Mouse (Mus musculus) heart, embryonic 14.5 days (tissue): ENCODE data around the gene Cpne8. TPM values are rescaled to one million over a fixed set of nuclear protein-coding genes. Genes with fewer than 3 reads are reported as not detected.

Source experiments
- ATAC-seq: fragments of 200-750 bp; cut with Nextera tagmentation; 2 replicates; pipeline ENCODE4 v1.8.0; 2017; ENCODE audit warnings: low read depth, moderate TSS enrichment; ENCODE audit not compliant: insufficient number of reproducible peaks, insufficient read depth, low FRiP score
- H3K27ac ChIP-seq, 2 experiments: fragments of 200-500 bp in 1 of 2; fragments of 300-500 bp in 1 of 2; sonication (generic) in 1 of 2; replicated peaks in 1 of 2; 2 replicates each; pipeline ENCODE4 v1.5.1; 2012 to 2014; ENCODE audit warnings: low read depth in 2 of 2, low read length in 2 of 2, control low read depth in 1 of 2, mild to moderate bottlenecking in 1 of 2, mixed read lengths in 1 of 2; ENCODE audit not compliant: control insufficient read depth in 1 of 2, insufficient read depth in 1 of 2
- H3K27me3 ChIP-seq: fragments of 300-500 bp; sonication (generic); 2 replicates; pipeline ENCODE4 v1.6.1; 2014; ENCODE audit warnings: mild to moderate bottlenecking, low read length, control low read depth; ENCODE audit not compliant: control insufficient read depth, insufficient read depth
- H3K36me3 ChIP-seq: fragments of 300-500 bp; sonication (generic); 2 replicates; pipeline ENCODE4 v1.6.1; 2014; ENCODE audit warnings: mild to moderate bottlenecking, control low read depth, low read length, mixed read lengths; ENCODE audit not compliant: control insufficient read depth, insufficient read depth
- H3K4me1 ChIP-seq, 2 experiments: fragments of 200-500 bp in 1 of 2; fragments of 300-500 bp in 1 of 2; sonication (generic) in 1 of 2; 2 replicates each; pipeline ENCODE4 v1.6.1; 2012 to 2014; ENCODE audit warnings: low read length in 2 of 2, control low read depth in 1 of 2, mixed read lengths in 1 of 2; ENCODE audit not compliant: control insufficient read depth in 2 of 2, insufficient read depth in 2 of 2
- H3K4me2 ChIP-seq: fragments of 300-500 bp; sonication (generic); 2 replicates; pipeline ENCODE4 v1.6.1; 2014; ENCODE audit warnings: mild to moderate bottlenecking, low read length
- H3K4me3 ChIP-seq, 2 experiments: fragments of 200-500 bp in 1 of 2; fragments of 300-500 bp in 1 of 2; sonication (generic) in 1 of 2; 2 replicates each; pipeline ENCODE4 v1.5.1; 2012 to 2014; ENCODE audit warnings: low read length in 2 of 2, mild to moderate bottlenecking in 2 of 2, control low read depth in 1 of 2, low read depth in 1 of 2, moderate library complexity in 1 of 2; ENCODE audit not compliant: control insufficient read depth in 1 of 2, insufficient read depth in 1 of 2
- H3K9ac ChIP-seq: fragments of 300-500 bp; sonication (generic); 2 replicates; pipeline ENCODE4 v1.6.1; 2014; ENCODE audit warnings: mild to moderate bottlenecking, low read length
- H3K9me3 ChIP-seq: fragments of 300-500 bp; sonication (generic); 2 replicates; pipeline ENCODE4 v1.6.1; 2016; ENCODE audit warnings: low read length, control low read depth; ENCODE audit not compliant: control insufficient read depth
- WGBS: fragments of 180-500 bp; shearing (Covaris S2); extraction: QIAGEN DNeasy Blood & Tissue Kit; methylation state at CpG from one replicate; pipeline ENCODE4 v1.1.7; 2014; 5-methylcytosine and 5-hydroxymethylcytosine counted together
- polyA plus RNA-seq: library from polyadenylated mRNA; unstranded; fragments of >200 nt; fragmentation: Nextera tagmentation; extraction: Ambion mirVana; gene quantifications from 2 replicates; pipeline ENCODE4 v1.2.1, GENCODE M21; 2014

Gene Cpne8
- polyA plus RNA-seq, 1 experiment from 2014 or later = 6.3 TPM

GRCm38 (mm10) chr15:90647011-90647577 lies 32.1 kb downstream of the Cpne8 start:
- Histone ChIP-seq H3K4me1 (peaks cover 0 to 4% of the 10 kb centered on the region in 2 experiments; a peak in 2 of 4 replicates), H3K36me3 (no peaks in the 10 kb centered on the region), H3K4me2 (no peak overlapping the region), H3K9ac (no peak overlapping the region), H3K27me3 (no peaks in the 10 kb centered on the region), H3K4me3 (no peak overlapping the region), H3K27ac (no peak overlapping the region), H3K9me3 (no peaks in the 10 kb centered on the region)
- WGBS = 61% methylated on average over 5 of the region's 5 CpGs
- no peak for ATAC-seq

- H3K9me3 ChIP-seq = no peaks in the 10 kb centered on the region
- H3K36me3 ChIP-seq = no peaks in the 10 kb centered on the region
- H3K4me1 ChIP-seq = peaks cover 0 to 4% of the 10 kb centered on the region in 2 experiments; a peak in 2 of 4 replicates
- no peaks in the 10 kb centered on the region for H3K27me3 ChIP-seq
- H3K4me2 ChIP-seq = no peak overlapping the region
- no peak overlapping the region for H3K9ac ChIP-seq
- no peak for ATAC-seq
- H3K4me3 ChIP-seq = no peak overlapping the region
- H3K27ac ChIP-seq = no peak overlapping the region
- 82% methylated on average over 4 of the region's 4 CpGs for WGBS
These were observed 32.9 kb downstream of the Cpne8 start for GRCm38 (mm10) chr15:90646326-90646725.

GRCm38 (mm10) chr15:90645828-90646227 lies 33.4 kb downstream of the Cpne8 start:
- WGBS = 87% methylated on average over 10 of the region's 10 CpGs
- Histone ChIP-seq H3K4me2 (no peak overlapping the region), H3K9me3 (no peaks in the 10 kb centered on the region), H3K4me3 (no peak overlapping the region), H3K4me1 (peaks cover 0 to 4% of the 10 kb centered on the region in 2 experiments; a peak in 2 of 4 replicates), H3K36me3 (no peaks in the 10 kb centered on the region), H3K9ac (no peak overlapping the region), H3K27me3 (no peaks in the 10 kb centered on the region), H3K27ac (no peak overlapping the region)
- no peak for ATAC-seq

GRCm38 (mm10) chr15:90624201-90624600 lies 55.0 kb downstream of the Cpne8 start:
- H3K9ac ChIP-seq = no peak overlapping the region
- no peak overlapping the region for H3K4me3 ChIP-seq
- no peak overlapping the region for H3K4me2 ChIP-seq
- WGBS = 69% methylated on average over 5 of the region's 5 CpGs
- ATAC-seq = no peak
- no peaks in the 10 kb centered on the region for H3K4me1 ChIP-seq
- no peaks in the 10 kb centered on the region for H3K9me3 ChIP-seq
- no peaks in the 10 kb centered on the region for H3K27me3 ChIP-seq
- H3K36me3 ChIP-seq = no peaks in the 10 kb centered on the region
- H3K27ac ChIP-seq = no peak overlapping the region

GRCm38 (mm10) chr15:90622005-90622404 lies 57.2 kb downstream of the Cpne8 start:
- no peak for ATAC-seq
- Histone ChIP-seq H3K4me2 (no peak overlapping the region), H3K9ac (no peak overlapping the region), H3K4me3 (no peak overlapping the region), H3K36me3 (no peaks in the 10 kb centered on the region), H3K4me1 (no peaks in the 10 kb centered on the region), H3K27ac (no peak overlapping the region), H3K27me3 (no peaks in the 10 kb centered on the region), H3K9me3 (no peaks in the 10 kb centered on the region)
- 84% methylated on average over 3 of the region's 3 CpGs for WGBS

GRCm38 (mm10) chr15:90619736-90620135 lies 59.5 kb downstream of the Cpne8 start:
- Histone ChIP-seq H3K9me3 (no peaks in the 10 kb centered on the region), H3K36me3 (no peaks in the 10 kb centered on the region), H3K9ac (no peak overlapping the region), H3K27ac (no peak overlapping the region), H3K4me1 (peaks cover 4 to 7% of the 10 kb centered on the region in 2 experiments; a peak in 1 of 4 replicates), H3K27me3 (no peaks in the 10 kb centered on the region), H3K4me3 (no peak overlapping the region), H3K4me2 (no peak overlapping the region)
- ATAC-seq = no peak
- WGBS = 67% methylated on average over 4 of the region's 4 CpGs

GRCm38 (mm10) chr15:90616116-90616798 lies 63.0 kb downstream of the Cpne8 start:
- ATAC-seq = peak; percentile 64; the same call in 1 of the 2 replicates
- H3K4me3 ChIP-seq = peak overlapping the region; percentile 3 to 11; a peak in 1 of 4 replicates
- H3K27ac ChIP-seq = 0 out of 4 replicates have a peak overlapping the region, but pooled peaks of 1 of the 2 experiments have one; percentile 14
- no peaks in the 10 kb centered on the region for H3K36me3 ChIP-seq
- H3K9ac ChIP-seq = no peak overlapping the region
- H3K4me2 ChIP-seq = peak overlapping the region; percentile 47
- H3K4me1 ChIP-seq = peaks cover 4 to 7% of the 10 kb centered on the region in 2 experiments; a peak in 1 of 4 replicates
- WGBS = 22% methylated on average over 8 of the region's 8 CpGs
- H3K9me3 ChIP-seq = 0 out of 2 replicates have a peak, but pooled peaks cover 3% of the 10 kb centered on the region
- H3K27me3 ChIP-seq = no peaks in the 10 kb centered on the region
